Mouse (Mus musculus) embryo, embryonic 10.5 days (tissue): ENCODE measurements around the gene Ppp1r9b.

Experiments
- DNase-seq: peaks from one replicate; pipeline ENCODE4 v3.0.0-alpha.2; 2015; ENCODE audit warnings: low spot score

Ppp1r9b gene

GRCm38 (mm10) chr11:95023481-95023880 is 32.6 kb downstream of the Ppp1r9b start:
- DNase-seq: no peak

- no peak for DNase-seq
Measured at GRCm38 (mm10) chr11:95024439-95025184, 33.8 kb downstream of the Ppp1r9b start.

- DNase-seq: no peak
Measured at GRCm38 (mm10) chr11:95025227-95026012, 34.6 kb downstream of the Ppp1r9b start.

GRCm38 (mm10) chr11:95026090-95026542 is 35.3 kb downstream of the Ppp1r9b start:
- no peak for DNase-seq

- no peak for DNase-seq
Measured at GRCm38 (mm10) chr11:95026849-95027248, 36.0 kb downstream of the Ppp1r9b start.

- no peak for DNase-seq
Measured at GRCm38 (mm10) chr11:95027850-95028470, 37.1 kb downstream of the Ppp1r9b start.

GRCm38 (mm10) chr11:95032945-95033344 is 42.1 kb downstream of the Ppp1r9b start:
- no peak for DNase-seq

- DNase-seq: no peak
Measured at GRCm38 (mm10) chr11:95033617-95034016, 42.8 kb downstream of the Ppp1r9b start.

- DNase-seq: no peak
Measured at GRCm38 (mm10) chr11:95034902-95035301, 44.1 kb downstream of the Ppp1r9b start.

GRCm38 (mm10) chr11:95036521-95036920 is 45.7 kb downstream of the Ppp1r9b start:
- no peak for DNase-seq

GRCm38 (mm10) chr11:95037306-95037705 is 46.5 kb downstream of the Ppp1r9b start:
- DNase-seq: no peak

GRCm38 (mm10) chr11:95038156-95038817 is 47.5 kb downstream of the Ppp1r9b start:
- no peak for DNase-seq

- DNase-seq: no peak
Measured at GRCm38 (mm10) chr11:95038818-95039655, 48.2 kb downstream of the Ppp1r9b start.

GRCm38 (mm10) chr11:95039766-95040165 is 48.9 kb downstream of the Ppp1r9b start:
- no peak for DNase-seq

GRCm38 (mm10) chr11:95040491-95041138 is 49.8 kb downstream of the Ppp1r9b start:
- no peak for DNase-seq

- peak; percentile 98 for DNase-seq
Measured at GRCm38 (mm10) chr11:95041139-95041609, 50.3 kb downstream of the Ppp1r9b start, which contains the start of gene Pdk2. Gene Pdk2 (minus strand): TSS chr11:95041354.

GRCm38 (mm10) chr11:95042096-95042495 is 51.3 kb downstream of the Ppp1r9b start:
- DNase-seq: peak; percentile 96

GRCm38 (mm10) chr11:95043060-95043459 is 52.2 kb downstream of the Ppp1r9b start:
- no peak for DNase-seq

- DNase-seq: no peak
Measured at GRCm38 (mm10) chr11:95043608-95044007, 52.8 kb downstream of the Ppp1r9b start.

GRCm38 (mm10) chr11:95044185-95044870 is 53.5 kb downstream of the Ppp1r9b start:
- DNase-seq: no peak
